Mouse (Mus musculus): ENCODE measurements around the gene Timm10.

DNA sequence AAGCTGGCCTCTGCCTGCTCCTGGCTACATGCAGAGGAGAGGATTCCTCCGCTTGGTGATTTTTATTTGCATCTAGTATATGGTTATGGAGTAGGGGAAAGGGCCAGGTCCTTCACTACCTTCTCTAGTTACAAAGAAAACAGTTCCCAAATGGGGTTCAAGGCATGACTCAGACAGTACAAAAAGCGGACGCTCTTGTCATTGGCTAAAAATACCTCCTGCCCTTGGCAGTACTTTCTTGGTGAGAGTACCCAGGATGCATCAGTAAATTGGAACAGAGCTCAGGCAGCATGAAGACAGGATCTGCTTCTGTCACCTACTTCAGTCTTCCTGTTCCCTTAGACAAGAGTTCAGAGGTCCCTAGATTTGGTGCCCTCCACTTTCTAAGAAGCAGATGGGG is 6.9 kb upstream of the Timm10 start:
- no peak for TF ChIP-seq CTCF (IDR thresholded peaks at IDR 0.05; ENCODE audit: borderline replicate concordance, insufficient read depth, low read length)
- TF ChIP-seq POLR2A (IDR thresholded peaks at IDR 0.05; ENCODE audit: low read depth, low read length) = no peak

Measured in embryonic fibroblast, embryonic 13.5 days (primary cell).